13 mouse cellular contexts compared by ENCODE assay signal in the genomic region with DNA sequence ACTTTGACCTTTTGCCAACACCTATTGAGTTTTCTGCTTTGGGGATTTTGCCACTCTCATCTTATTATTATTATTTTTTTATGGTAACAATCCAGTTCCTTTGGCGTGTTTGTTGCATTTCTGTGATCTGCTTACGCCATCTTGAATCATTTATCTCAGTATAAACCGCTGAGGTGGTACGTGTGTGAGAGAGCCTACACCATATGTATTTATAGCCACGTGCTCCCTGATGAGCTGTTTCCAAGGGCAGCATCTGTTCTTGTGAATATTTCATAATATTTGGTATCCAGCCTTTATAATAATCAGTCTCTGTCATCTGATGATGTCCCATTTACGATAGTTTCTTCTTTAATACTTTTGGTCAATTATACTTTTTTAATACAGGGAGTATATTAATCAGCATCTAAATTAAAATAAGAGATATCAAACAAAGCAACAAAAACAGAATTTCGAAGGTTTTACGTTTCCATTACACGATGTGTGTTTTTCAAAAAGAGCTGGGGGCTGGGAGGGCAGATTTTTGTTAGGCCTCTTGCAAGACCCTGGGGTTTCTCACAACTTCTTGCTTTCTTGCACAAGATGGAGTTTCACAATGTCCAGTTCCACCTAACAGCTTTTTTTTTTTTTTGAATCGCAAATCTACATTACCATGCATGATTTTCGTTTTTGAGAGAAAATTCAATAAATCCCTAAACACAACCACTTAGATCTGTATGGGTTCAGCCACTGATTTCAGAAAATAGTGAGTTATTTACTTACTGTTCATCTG. TPM values are rescaled to one million over a fixed set of nuclear protein-coding genes. Genes with fewer than 3 reads are reported as not detected.
A peak's percentile ranks its signal among the peaks of the same experiment; 100 is the strongest.
DNase-seq lines count a peak whose midpoint lies in the region; ATAC-seq lines count a peak whose summit lies in the region.
"Had no signal": no experiment of that assay in that cellular context is flagged by ENCODE, and none has a peak within 500 bp of the region (broad histone marks: within the 10 kb centered on the region; RNA-seq: fewer than 3 reads in every experiment).

No protein-coding gene starts in this region.

- intact Hi-C loops in heart, postnatal 25 days (cut with DNase I) = no loop called here

- no peaks in the 10 kb centered on the region for H3K36me3 ChIP-seq in heart, embryonic 13.5 days
- H3K36me3 ChIP-seq in neural tube, embryonic 13.5 days = no peaks in the 10 kb centered on the region
- H3K36me3 ChIP-seq in neural tube, embryonic 15.5 days = no peaks in the 10 kb centered on the region
- H3K36me3 ChIP-seq: forebrain, embryonic 12.5 days; hindbrain, embryonic 10.5 days had no signal

- peaks cover 7% of the 10 kb centered on the region; the same call in 1 of the 2 replicates for H3K4me1 ChIP-seq in heart, embryonic 13.5 days
- peaks cover 8% of the 10 kb centered on the region for H3K4me1 ChIP-seq in neural tube, embryonic 13.5 days (replicated peaks)
- H3K4me1 ChIP-seq in neural tube, embryonic 15.5 days = no peaks in the 10 kb centered on the region
- H3K4me1 ChIP-seq: forebrain, embryonic 12.5 days had no signal

- no peak overlapping the region for H3K9ac ChIP-seq in heart, embryonic 13.5 days
- H3K9ac ChIP-seq in neural tube, embryonic 13.5 days = no peak overlapping the region
- no peak overlapping the region for H3K9ac ChIP-seq in neural tube, embryonic 15.5 days (replicated peaks)
- H3K9ac ChIP-seq: forebrain, embryonic 12.5 days had no signal

- no peak for ATAC-seq in heart, embryonic 13.5 days (ENCODE audit: extremely low read depth, insufficient number of reproducible peaks, low FRiP score, low TSS enrichment)
- no peak for ATAC-seq in neural tube, embryonic 13.5 days (ENCODE audit: low read depth)
- ATAC-seq in neural tube, embryonic 15.5 days (ENCODE audit: low FRiP score) = no peak; the same call in 1 of the 2 replicates
- peak; percentile 75 for ATAC-seq in granulocyte monocyte progenitor cell, adult 5-6 weeks (replicated peaks; ENCODE audit: poor library complexity, severe bottlenecking)

- H3K27me3 ChIP-seq in heart, embryonic 13.5 days (replicated peaks) = no peaks in the 10 kb centered on the region
- H3K27me3 ChIP-seq in neural tube, embryonic 13.5 days = no peaks in the 10 kb centered on the region
- H3K27me3 ChIP-seq in neural tube, embryonic 15.5 days (replicated peaks) = no peaks in the 10 kb centered on the region
- H3K27me3 ChIP-seq: forebrain, embryonic 12.5 days had no signal

- WGBS in heart, embryonic 13.5 days = 74% methylated on average over 11 of the region's 11 CpGs
- WGBS in neural tube, embryonic 13.5 days = 67% methylated on average over 11 of the region's 11 CpGs
- WGBS in neural tube, embryonic 15.5 days = 71% methylated on average over 11 of the region's 11 CpGs

- no peak overlapping the region for H3K4me2 ChIP-seq in heart, embryonic 13.5 days
- H3K4me2 ChIP-seq in neural tube, embryonic 13.5 days = no peak overlapping the region
- H3K4me2 ChIP-seq in neural tube, embryonic 15.5 days = no peak overlapping the region
- H3K4me2 ChIP-seq: forebrain, embryonic 12.5 days had no signal

- no peaks in the 10 kb centered on the region for H3K9me3 ChIP-seq in heart, embryonic 13.5 days
- no peaks in the 10 kb centered on the region for H3K9me3 ChIP-seq in neural tube, embryonic 13.5 days
- H3K9me3 ChIP-seq in neural tube, embryonic 15.5 days (replicated peaks) = no peaks in the 10 kb centered on the region
- H3K9me3 ChIP-seq: forebrain, embryonic 12.5 days; hindbrain, embryonic 10.5 days had no signal

- peak overlapping the region; percentile 67 for H3K27ac ChIP-seq in heart, embryonic 13.5 days (replicated peaks)
- H3K27ac ChIP-seq in neural tube, embryonic 13.5 days (replicated peaks) = 0 out of 2 replicates have a peak overlapping the region, but pooled peaks have one; percentile 23
- no peak overlapping the region for H3K27ac ChIP-seq in neural tube, embryonic 15.5 days (replicated peaks)
- H3K27ac ChIP-seq: forebrain, embryonic 12.5 days; hindbrain, embryonic 10.5 days had no signal

- no peak for DNase-seq in heart, postnatal 25 days (ENCODE audit: low spot score)
- no peak for DNase-seq in kidney, adult 8-10 months
- no peak for DNase-seq in cerebellum, postnatal 36 days
- DNase-seq: adrenal gland, adult 2 months; kidney, adult 9 months; midbrain, embryonic 14.5 days; thymus, postnatal 36 days had no signal

- no peak overlapping the region for H3K4me3 ChIP-seq in heart, embryonic 13.5 days
- no peak overlapping the region for H3K4me3 ChIP-seq in neural tube, embryonic 13.5 days
- H3K4me3 ChIP-seq in neural tube, embryonic 15.5 days (replicated peaks) = no peak overlapping the region
- H3K4me3 ChIP-seq: forebrain, embryonic 12.5 days; hindbrain, embryonic 10.5 days had no signal

RNA-seq across cellular contexts. Expression of a gene that starts 28.0 kb away (rescaled TPM):
- 128 and 129 TPM in 2 replicates for polyA plus RNA-seq in heart, embryonic 13.5 days (2015; fragmentation: Nextera tagmentation; extraction: Ambion mirVana)
- 10 to 100 TPM; 40.1 to 45.7 TPM for total RNA-seq in heart, postnatal 25 days (2021)
- 111 and 141 TPM in 2 replicates for polyA plus RNA-seq in neural tube, embryonic 13.5 days (2015; fragmentation: Nextera tagmentation; extraction: Ambion mirVana)
- polyA plus RNA-seq in neural tube, embryonic 15.5 days (2015; fragmentation: Nextera tagmentation; extraction: Ambion mirVana) = 80.0 and 105 TPM in 2 replicates
- total RNA-seq in granulocyte monocyte progenitor cell, adult 5-6 weeks (2014; fragmentation: Nextera tagmentation) = 186 and 211 TPM in 2 replicates
- total RNA-seq in granulocyte monocyte progenitor cell, adult 5-6 weeks (2017) = 339 and 445 TPM in 2 replicates
